Mouse (Mus musculus): ENCODE measurements around the gene Dph2.

The Dph2 gene

DNA sequence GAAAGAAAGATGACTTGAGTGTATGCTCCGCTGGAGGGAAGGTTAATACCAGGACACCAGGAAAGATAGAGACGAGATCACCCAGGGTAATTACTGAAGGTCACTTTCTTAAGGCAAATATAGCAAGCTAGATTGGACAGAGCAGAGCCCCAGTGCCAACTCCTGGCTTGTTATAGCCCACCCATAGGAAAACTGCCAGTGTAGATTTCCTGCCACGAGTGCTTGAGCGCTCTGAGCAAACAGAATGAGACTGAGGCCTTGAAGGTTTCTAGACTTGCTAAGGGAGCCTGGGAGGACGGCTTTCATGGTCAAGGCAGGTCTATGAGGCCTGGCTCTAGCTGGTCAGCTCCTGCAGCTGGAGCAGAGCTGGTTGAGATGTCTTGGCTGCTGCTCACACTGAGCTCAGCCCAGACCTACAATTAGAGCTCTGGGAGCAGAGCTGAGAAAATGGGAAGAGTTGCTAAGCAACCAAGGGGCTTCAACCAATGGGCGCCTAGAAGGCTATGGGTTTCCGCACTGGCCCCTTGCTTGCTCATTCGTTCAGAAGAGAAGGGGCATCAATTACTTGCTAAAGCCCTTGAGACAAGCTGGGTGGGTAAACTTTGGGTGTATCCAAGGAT lies 17.1 kb upstream of the Dph2 start:
- DNase-seq (ENCODE audit: low spot score) = no peak

DNA sequence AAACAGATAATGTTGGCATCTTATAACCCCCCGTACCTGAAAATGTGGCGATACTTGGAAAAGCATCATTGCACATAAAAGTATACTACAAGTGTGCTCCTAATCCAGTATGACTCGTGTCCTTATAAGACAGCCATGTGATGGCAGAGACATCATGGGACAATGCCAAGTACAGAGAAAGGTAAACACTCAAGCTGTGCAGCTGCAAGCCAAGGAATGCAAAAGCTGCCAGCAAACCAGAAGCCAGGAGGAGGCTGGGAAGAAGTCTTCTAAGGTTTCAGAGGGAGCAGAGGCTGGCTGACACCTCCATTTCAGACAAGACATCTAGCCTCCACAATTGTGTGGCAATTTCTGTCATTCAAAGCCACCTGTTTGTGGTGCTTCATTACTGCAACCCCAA lies 14.4 kb upstream of the Dph2 start:
- no peak for DNase-seq (ENCODE audit: low spot score)

DNA sequence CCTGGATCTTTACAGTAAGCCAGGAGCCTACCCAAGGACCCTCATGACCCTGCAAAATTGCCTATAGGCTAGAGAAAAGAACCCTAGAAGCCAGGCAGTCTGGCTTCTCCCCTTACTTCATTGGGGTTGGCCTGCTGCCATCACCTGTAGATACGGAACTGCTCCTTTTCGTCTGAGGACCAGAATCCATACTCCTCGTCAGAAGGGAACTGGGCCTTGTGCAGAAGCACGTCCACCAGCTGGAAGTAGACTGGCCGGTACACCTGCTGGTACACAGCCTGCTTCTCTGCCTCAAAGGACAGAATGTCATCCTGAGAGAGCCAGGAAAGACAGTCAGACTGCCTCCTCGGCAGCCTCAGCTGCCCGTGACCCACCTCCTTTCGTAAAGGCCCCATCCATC lies 12.9 kb upstream of the Dph2 start:
- DNase-seq (ENCODE audit: low spot score) = no peak

DNA sequence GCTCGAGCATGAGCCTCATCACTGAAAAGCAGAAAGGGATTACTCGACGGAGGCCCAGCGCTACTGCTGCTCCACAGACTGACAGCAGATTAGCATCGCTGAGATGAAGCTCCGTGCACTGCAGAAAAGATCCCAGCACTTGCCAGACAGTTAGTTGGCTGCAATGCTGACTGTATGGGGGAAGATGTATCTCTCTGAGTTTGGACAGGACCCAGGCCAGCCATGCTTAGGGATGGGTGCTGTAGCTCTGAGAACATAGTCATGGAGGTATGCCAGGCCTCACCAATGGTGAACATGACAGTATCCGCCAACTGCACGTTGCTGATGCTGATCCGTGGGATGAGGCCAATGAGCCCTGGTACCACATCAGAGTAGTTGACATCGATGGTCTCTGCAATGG lies 12.3 kb upstream of the Dph2 start:
- DNase-seq (ENCODE audit: low spot score) = no peak

DNA sequence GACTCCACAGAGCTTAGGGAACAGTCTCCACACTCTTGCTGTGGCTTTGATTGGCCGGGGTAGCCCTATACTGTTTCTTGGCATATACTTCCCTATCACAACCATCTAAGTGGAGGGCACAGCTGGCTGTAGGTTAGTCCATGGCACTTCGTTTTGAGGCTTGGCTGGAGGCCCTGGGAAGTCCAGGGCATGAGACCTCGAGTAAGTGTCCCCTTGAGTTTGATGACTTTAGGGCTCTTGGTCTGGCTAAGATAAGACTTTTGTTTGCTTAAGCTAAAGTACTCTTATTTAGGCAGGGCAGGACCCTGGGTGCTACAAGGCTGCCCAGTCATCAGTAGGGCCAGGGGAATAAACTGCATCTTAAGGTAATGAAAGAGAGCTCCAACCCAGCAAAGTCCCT lies 6.3 kb upstream of the Dph2 start:
- DNase-seq (ENCODE audit: low spot score) = no peak

DNA sequence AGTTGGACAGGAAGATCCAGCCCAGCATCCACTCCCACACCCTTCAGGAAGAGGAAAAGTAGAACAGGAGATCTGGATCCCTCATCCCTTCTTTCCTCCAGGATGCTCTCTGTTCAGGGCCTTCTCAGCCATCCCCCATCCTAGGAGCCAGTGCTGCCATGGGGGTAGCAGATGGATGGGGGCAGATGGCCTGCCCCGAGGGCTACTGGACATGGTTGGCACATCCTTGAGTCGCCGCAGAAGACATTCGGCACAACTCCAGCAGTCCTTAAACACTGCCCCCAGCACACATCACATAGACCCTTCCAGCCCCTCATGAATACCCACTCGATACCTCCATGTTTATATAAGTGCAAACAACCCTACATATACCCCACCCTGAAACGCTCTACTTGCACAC lies 4.2 kb upstream of the Dph2 start:
- DNase-seq (ENCODE audit: low spot score) = no peak

DNA sequence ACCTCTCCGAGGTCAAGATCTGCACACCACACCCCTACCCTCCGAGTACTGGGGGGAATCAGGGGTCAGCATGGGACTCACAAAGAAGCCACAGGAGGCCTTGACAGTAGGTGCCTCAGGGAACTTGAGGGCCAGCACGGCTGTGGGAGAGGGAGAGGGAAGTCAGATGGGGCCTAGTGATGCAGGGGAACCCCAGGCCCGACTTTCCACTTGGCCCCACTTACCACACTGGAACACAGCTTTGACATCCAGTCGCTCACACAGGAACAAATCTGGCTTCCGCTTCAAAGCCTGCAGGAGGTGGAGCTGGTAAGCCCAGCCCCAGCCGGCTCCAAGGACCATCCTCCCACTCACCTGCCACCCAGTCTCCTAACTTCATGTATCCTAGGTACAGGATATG lies 3.5 kb upstream of the Dph2 start:
- DNase-seq (ENCODE audit: low spot score) = no peak

DNA sequence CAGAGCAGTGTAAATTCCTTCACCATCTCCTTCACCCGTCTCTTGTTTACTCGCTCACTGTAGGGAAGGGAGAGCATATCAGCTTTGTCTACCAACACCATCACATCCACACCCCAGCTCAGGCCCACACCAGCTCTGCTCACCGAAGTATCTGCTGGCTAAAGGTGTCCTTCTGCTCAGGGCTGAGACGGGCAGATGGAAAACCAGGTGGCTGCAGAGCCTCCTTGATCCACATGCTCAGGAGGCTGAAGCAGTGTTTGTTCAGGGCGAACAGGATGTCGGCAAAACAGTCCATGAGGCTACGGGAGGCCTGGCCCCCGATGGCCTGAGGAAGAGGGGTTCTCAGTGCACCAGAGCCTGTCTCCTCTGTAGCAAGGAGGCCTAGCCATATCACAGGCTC lies 2.8 kb upstream of the Dph2 start:
- DNase-seq (ENCODE audit: low spot score) = no peak

DNA sequence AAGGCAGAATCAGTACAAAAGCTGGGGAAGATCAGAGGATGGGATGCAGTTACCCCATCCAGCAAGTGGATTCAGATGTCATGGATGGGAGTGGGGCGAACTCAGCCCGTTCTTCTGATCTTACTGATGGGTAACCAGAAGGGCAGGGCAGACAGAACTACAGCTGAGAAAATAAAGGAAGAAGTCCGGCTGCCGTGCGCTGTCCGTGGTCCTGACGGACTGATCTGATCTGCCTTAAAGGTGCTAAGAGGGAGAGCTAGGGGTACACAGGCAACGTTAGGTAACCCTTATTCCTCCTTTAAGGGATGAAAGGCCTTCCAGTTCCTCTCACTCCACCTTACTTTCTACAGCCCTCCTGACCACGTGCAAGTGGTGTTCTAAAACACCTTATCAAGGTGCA lies 1.5 kb upstream of the Dph2 start:
- peak; percentile 52 for DNase-seq (ENCODE audit: low spot score)

DNA sequence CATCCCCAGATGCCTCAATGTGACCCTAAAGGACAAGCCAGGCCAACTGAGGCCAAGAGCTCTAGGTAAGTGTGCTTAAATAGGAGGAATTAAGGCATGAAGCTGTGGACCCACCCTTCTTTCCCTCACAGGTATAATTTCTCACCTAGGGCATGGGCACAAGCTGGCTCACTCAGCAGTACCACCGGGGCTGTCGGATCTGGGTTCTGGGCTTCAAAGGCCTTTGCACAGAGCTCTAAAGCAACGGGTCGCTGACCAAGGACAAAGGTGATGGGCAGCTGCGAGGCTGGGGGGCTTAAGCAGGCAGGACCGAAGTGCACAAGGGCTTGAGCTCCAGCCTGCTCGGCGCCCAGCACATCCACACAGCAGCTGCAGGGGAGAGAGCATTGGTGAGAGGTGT lies 1.1 kb downstream of the Dph2 start:
- DNase-seq (ENCODE audit: low spot score) = no peak

DNA sequence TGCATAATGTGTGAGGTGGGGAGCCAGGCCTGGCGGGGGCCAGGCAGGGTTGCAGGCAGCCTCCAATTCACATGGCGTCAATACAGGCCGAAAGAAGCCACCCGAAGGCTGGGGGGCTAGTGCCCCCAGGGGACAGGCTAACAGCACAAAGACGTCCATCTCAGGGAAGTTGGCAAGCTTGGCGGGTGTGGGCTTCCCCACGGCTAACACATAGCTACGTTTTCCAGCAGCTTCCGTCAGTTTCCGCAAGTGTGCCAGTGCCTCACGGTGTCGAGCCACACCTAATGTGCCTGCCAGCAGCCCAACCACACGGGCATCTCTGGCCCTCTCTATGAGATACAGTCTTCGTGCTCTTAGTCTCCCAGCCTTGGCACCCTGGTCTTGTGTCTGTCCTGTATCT lies 1.8 kb downstream of the Dph2 start:
- DNase-seq (ENCODE audit: low spot score) = no peak

DNA sequence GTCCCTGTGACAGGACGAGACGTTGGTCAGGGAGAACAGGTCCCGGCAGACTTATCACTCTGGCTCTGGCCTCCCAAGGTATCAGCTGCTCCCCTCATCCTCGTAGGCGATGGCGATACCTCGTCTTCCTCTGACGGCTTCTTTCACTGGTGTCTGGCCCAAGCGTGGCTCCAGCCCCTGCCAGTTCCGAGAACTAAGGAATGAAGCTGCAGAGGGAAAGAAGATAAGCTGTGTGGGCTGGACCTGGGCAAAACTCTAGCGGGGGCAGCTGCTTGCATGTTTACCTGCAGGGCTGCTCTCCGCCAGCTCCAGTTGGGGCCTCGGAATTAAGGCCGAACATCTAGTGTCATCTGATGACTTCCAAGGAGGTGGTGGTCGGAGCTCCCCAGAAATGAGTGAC lies 2.4 kb downstream of the Dph2 start:
- no peak for DNase-seq (ENCODE audit: low spot score)

DNA sequence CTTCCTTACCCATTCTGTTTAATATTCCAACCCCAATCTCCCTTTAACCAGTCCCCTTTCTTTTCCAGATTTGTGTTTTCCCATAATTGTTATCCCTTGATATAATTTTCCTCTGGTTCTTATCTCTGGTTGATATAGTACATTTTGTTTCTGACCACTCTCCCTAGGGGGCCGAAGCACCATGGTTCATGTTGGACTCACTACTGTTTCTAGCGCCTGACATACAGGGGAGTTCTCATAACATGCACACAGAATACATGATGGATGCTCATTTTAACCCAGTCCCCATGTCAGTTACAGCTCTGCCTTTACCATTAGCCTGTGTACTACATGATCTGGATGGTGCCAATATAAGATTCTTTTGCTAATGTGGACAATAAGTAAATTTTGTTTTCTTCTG lies 3.9 kb downstream of the Dph2 start:
- DNase-seq (ENCODE audit: low spot score) = no peak

DNA sequence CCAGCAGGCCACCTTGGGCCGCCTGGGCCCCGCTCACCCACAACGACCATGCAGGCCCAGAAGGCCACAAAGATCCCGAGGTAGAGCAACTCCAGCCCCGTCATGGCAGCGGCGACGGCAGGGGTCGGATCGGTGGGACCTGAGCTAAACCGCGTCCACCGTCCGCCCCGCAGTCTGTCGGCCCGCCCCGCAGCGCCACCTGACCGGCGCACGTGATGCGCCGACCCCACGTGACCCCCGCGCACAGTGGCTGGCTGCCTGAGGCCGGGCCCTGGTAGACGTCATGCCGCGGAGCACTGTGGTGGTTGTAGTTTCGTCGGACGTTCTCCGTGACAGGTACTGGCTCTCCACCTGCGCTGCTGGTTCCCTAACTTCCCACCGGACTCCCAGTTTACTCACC lies 4.7 kb downstream of the Dph2 start, which contains the start of gene Atp6v0b:
Gene Atp6v0b, minus strand, starts transcription at position 201 of the 400 bp plus-strand sequence.
- peak; percentile 89 for DNase-seq (ENCODE audit: low spot score)

DNA sequence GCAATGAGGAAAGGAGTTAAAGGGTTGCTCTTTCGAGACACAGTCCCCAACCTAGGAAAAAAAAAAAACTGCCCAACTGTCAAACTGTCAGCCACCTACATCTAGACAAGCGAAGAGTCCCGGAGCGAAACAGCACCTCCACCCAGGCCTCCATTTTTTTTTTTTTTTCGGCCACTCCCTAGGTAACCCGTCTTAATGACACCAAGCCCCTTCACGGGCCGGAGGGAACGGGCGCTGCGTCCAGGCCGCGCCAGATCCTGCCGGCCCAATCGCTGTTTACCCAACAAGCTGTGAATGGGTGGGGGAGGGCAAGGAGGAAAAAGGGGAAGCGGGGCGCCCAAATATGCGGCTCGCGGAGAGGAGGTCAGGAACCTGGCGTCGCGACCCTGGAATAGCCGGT lies 5.2 kb downstream of the Dph2 start:
- no peak for DNase-seq (ENCODE audit: low spot score)

DNA sequence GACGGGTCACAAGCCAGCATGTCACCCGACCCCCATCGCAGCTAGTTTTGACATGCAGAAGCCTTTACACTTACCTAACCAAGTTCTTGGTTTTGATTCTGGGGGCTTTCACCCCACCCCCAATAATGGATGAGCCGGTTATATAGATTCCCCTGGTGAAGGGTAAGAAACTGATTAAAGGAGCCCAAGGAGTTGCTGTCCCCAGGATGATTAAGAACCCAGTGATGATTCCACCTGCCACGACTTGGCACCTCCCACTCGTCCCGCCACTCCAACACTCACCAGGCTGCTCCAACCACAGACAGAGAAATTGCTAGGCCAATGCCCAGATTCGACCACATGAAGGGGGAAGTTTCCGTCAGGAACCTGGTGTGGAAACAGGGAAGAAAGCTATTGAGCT lies 5.8 kb downstream of the Dph2 start:
- no peak for DNase-seq (ENCODE audit: low spot score)

DNA sequence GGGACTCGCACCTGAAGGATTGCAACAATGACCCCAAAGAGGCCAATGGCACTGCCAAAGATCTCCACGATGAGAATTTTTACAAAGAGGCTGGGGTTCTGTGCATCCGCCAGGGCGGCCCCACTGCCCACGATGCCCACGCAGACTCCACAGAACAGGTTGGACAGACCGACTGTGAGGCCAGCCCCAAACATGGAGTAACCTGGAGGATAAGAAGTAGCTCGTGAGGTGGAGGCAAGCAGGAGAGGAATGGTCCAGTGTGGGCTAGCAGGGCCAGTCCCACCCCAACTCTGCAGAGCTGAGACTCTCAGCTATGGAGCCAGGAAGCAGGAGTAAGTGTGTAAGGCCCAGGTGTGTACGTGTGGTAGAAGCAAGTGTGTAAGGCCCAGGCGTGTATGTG lies 6.7 kb downstream of the Dph2 start:
- DNase-seq (ENCODE audit: low spot score) = no peak

DNA sequence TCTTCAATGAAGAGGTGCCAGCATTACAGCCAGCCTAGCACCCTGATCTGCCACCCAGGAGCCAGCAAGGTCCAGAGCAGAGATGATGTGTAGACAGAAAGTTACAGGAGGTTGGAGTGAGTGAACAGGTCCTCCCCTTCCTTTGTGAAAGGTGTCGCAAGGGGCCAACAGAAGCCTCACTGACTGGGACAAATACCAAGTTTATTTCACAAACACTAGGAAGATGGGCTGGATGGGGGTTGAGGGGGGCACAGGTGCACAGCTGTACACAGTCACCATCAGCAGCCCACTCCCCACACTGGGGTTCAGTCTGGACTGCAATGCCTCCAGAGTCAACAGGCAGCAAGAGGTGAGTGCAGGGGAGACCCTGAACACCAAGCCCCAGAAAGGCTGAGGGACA lies 7.7 kb downstream of the Dph2 start:
- DNase-seq (ENCODE audit: low spot score) = no peak

DNA sequence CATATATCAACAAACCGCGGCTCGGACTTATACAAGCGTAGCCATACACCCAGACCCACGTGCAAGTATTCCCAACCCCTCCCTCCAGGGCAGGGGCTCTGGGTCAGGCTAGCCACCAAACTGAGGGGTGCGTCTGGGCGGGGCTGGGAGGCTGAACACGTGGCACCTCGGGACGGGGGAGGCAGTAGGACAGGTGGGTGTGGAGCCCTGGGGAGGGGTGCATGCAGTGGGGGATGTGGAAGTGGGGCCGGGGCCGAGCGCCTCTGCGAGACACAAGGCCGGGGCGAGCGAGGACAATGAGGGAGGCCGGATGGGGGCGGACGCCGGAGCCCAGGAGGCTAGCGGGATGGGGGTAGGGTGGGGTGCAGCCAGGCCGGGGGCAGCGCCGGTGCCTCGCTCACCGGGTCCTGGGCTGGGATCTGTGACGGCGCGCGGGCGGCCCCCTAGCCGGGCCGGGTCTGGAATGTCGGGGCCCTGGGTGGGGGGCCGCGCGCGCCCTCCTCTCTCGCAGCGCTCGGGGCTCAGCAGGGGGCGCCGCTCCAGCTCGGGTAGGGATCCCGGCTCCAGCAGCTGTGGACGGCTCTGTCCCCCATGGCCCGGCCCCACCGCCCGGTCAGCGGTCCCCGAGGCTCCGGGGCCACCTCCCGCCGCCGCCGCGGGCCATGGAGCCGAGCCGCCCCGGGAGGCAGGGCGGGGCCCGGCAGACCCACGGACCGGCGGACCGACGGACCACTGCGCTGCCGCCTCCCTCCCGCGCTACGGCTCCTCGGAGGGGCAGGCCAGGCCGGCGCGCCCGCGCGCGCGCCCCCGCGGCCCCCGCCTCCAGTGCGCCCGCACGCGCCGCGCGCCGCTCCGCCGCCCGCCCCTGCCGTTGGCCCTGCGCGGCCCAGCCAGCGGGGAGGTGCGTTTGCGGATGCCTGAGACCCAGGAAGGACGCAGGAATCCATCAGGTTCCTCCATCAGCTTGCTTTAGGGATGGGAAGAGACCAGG lies 8.8 kb downstream of the Dph2 start, which contains the start of gene B4galt2:
Gene B4galt2, minus strand, starts transcription at position 787 of the 991 bp plus-strand sequence.
- no peak for DNase-seq (ENCODE audit: low spot score)

DNA sequence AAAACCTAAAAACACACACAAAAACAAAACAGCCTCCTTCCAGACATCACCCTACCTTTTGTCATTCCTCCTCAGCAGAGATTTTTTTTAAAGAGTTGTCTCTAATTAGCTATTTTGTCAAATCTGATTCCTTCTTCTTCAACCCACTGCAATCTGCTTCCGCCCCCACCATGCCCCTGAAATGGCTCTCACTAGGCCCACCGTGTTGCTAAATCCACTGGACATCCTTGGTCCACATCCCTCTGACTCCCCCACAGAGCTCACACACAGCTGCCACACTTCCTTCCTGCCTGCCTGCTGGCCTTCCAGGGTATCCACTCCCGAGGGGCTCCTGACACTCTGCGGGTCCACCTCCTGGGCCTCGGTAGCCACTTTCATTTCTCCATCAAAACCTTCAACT lies 13.1 kb downstream of the Dph2 start:
- no peak for DNase-seq (ENCODE audit: low spot score)

DNA sequence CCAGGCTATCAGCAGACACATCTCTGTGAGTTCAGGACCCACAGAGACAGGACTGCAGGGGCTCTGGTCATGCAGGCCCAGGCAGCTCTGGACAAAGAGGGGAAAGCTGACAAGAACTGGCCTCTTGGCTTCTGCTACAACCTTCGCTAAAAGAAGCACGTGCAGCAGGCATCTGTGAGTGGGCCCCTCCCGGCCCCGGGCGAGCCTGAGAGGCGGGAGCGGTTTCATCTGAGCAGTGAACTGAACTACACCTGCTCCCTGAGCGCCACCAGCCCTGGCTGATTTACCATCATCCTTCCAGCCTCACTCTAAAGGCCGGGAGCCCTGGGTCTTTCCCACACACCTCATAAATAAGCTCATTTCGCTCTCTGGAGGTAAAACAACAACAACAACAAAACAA lies 13.5 kb downstream of the Dph2 start:
- DNase-seq (ENCODE audit: low spot score) = no peak

DNA sequence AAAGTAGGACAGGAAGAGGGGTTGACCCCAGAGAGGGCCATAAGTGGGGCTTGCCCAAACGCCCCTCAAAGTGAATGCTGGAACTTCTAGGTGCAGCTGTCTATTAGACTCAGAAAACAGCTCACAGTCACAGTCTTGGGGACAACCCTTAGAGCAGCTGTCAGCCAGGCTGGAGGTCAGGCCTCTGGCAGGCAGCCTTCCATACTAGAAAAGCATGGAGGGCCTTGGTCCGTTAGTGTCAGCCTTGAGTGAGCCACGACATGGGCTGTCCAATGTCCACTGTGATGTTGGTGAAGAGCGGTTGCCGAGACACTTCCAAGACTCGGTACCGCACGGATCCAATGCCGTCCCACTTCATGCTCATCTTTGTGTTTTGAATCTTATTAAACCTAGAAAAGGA lies 18.2 kb downstream of the Dph2 start:
- no peak for DNase-seq (ENCODE audit: low spot score)

DNA sequence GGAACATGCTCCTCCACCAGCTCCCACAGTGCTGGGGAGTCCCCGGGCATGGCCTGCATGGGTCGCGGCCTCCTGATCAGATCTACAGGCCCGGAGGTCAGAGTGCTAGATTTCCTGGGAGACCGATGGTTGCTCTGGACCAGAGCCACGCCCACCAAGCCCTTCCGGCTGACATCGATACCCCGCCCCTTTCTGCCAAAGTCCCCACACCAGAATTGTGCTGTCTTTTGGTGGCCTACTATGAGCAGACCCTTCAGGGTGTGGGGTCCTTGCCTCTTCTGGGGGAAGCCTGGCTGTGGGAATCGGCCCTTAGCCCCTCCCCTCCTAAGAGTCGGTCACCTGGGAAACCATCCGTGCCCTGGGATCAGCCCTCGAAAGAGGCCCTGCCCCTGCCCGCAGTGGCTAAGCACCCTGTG lies 19.4 kb downstream of the Dph2 start, which contains the start of gene Ccdc24:
Gene Ccdc24, minus strand, starts transcription at position 87 of the 416 bp plus-strand sequence.
- no peak for DNase-seq (ENCODE audit: low spot score)
